Mouse (Mus musculus): Measurements from ENCODE around the gene Dnah10. TPM values are rescaled to one million over a fixed set of nuclear protein-coding genes. Genes with fewer than 3 reads are reported as not detected.
A peak's percentile ranks its signal among the peaks of the same experiment; 100 is the strongest.

The Dnah10 gene
- polyA plus RNA-seq, 1 experiment from 2014 or later = 0.03 TPM

GRCm38 (mm10) chr5:124830331-124830730 is 105.4 kb downstream of the Dnah10 start:
- Histone ChIP-seq H3K4me2 (ENCODE audit: low read depth) (no peak overlapping the region), H3K4me3 (ENCODE audit: low read depth, low read length) (no peak overlapping the region), H3K36me3 (ENCODE audit: control insufficient read depth, insufficient read depth, low read length) (peaks cover 1% of the 10 kb centered on the region; the same call in 1 of the 2 replicates), H3K4me1 (ENCODE audit: control insufficient read depth, insufficient read depth, low read length) (no peaks in the 10 kb centered on the region), H3K27ac (ENCODE audit: low read depth, low read length) (no peak overlapping the region), H3K27me3 (ENCODE audit: control insufficient read depth, insufficient read depth, low read length) (no peaks in the 10 kb centered on the region), H3K9ac (ENCODE audit: low read length) (no peak overlapping the region), H3K9me3 (ENCODE audit: control insufficient read depth, low read length) (no peaks in the 10 kb centered on the region)
- no peak for ATAC-seq (ENCODE audit: insufficient read depth, low FRiP score, low TSS enrichment)
- 93% methylated on average over 12 of the region's 12 CpGs for WGBS
- no peak for DNase-seq (ENCODE audit: low spot score)

GRCm38 (mm10) chr5:124835218-124835617 is 110.3 kb downstream of the Dnah10 start:
- Histone ChIP-seq H3K9ac (ENCODE audit: low read length) (no peak overlapping the region), H3K9me3 (ENCODE audit: control insufficient read depth, low read length) (no peaks in the 10 kb centered on the region), H3K4me3 (ENCODE audit: low read depth, low read length) (no peak overlapping the region), H3K27me3 (ENCODE audit: control insufficient read depth, insufficient read depth, low read length) (no peaks in the 10 kb centered on the region), H3K4me2 (ENCODE audit: low read depth) (no peak overlapping the region), H3K36me3 (ENCODE audit: control insufficient read depth, insufficient read depth, low read length) (peaks cover 2% of the 10 kb centered on the region; the same call in 1 of the 2 replicates), H3K4me1 (ENCODE audit: control insufficient read depth, insufficient read depth, low read length) (no peaks in the 10 kb centered on the region), H3K27ac (ENCODE audit: low read depth, low read length) (no peak overlapping the region)
- DNase-seq (ENCODE audit: low spot score) = no peak
- ATAC-seq (ENCODE audit: insufficient read depth, low FRiP score, low TSS enrichment) = no peak
- 96% methylated on average over 15 of the region's 15 CpGs for WGBS

- Histone ChIP-seq H3K27me3 (ENCODE audit: control insufficient read depth, insufficient read depth, low read length) (no peaks in the 10 kb centered on the region), H3K4me1 (ENCODE audit: control insufficient read depth, insufficient read depth, low read length) (no peaks in the 10 kb centered on the region), H3K4me3 (ENCODE audit: low read depth, low read length) (no peak overlapping the region), H3K9ac (ENCODE audit: low read length) (no peak overlapping the region), H3K36me3 (ENCODE audit: control insufficient read depth, insufficient read depth, low read length) (peaks cover 2% of the 10 kb centered on the region; the same call in 1 of the 2 replicates), H3K27ac (ENCODE audit: low read depth, low read length) (no peak overlapping the region), H3K4me2 (ENCODE audit: low read depth) (no peak overlapping the region), H3K9me3 (ENCODE audit: control insufficient read depth, low read length) (no peaks in the 10 kb centered on the region)
- DNase-seq (ENCODE audit: low spot score) = no peak
- ATAC-seq (ENCODE audit: insufficient read depth, low FRiP score, low TSS enrichment) = no peak
- WGBS = 94% methylated on average over 10 of the region's 10 CpGs
Measured at GRCm38 (mm10) chr5:124836075-124836474, 111.2 kb downstream of the Dnah10 start.

GRCm38 (mm10) chr5:124836621-124837020 is 111.7 kb downstream of the Dnah10 start:
- H3K27ac ChIP-seq (ENCODE audit: low read depth, low read length) = no peak overlapping the region
- H3K27me3 ChIP-seq (ENCODE audit: control insufficient read depth, insufficient read depth, low read length) = no peaks in the 10 kb centered on the region
- DNase-seq (ENCODE audit: low spot score) (no peak), ATAC-seq (ENCODE audit: insufficient read depth, low FRiP score, low TSS enrichment) (no peak)
- H3K36me3 ChIP-seq (ENCODE audit: control insufficient read depth, insufficient read depth, low read length) = peaks cover 2% of the 10 kb centered on the region; the same call in 1 of the 2 replicates
- no peak overlapping the region for H3K4me2 ChIP-seq (ENCODE audit: low read depth)
- no peak overlapping the region for H3K9ac ChIP-seq (ENCODE audit: low read length)
- no peaks in the 10 kb centered on the region for H3K4me1 ChIP-seq (ENCODE audit: control insufficient read depth, insufficient read depth, low read length)
- WGBS = 72% methylated on average over 4 of the region's 4 CpGs
- no peaks in the 10 kb centered on the region for H3K9me3 ChIP-seq (ENCODE audit: control insufficient read depth, low read length)
- H3K4me3 ChIP-seq (ENCODE audit: low read depth, low read length) = no peak overlapping the region

DNA sequence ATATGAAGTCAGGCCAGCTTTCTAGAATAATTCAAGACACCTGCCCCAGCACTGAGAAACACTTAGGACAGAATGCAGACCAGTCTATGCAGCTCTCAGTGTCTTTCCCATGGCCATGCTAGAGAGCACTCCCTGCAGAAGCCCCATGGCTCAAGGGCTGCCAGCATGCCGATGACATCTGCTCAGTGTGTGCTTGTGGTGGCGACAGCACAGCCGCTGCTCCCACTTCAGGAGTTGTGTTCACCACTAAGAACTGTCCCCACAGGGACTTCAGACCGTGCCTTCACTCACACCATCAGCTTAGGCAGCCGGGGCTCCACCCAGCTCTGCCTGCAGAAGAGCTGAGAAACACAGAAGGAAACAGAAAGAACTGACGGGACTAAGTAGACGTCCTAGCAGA is 115.3 kb downstream of the Dnah10 start:
- Histone ChIP-seq H3K4me3 (ENCODE audit: low read depth, low read length) (no peak overlapping the region), H3K36me3 (ENCODE audit: control insufficient read depth, insufficient read depth, low read length) (peaks cover 2% of the 10 kb centered on the region; the same call in 1 of the 2 replicates), H3K4me2 (ENCODE audit: low read depth) (no peak overlapping the region), H3K9ac (ENCODE audit: low read length) (no peak overlapping the region), H3K4me1 (ENCODE audit: control insufficient read depth, insufficient read depth, low read length) (no peaks in the 10 kb centered on the region), H3K27ac (ENCODE audit: low read depth, low read length) (no peak overlapping the region), H3K27me3 (ENCODE audit: control insufficient read depth, insufficient read depth, low read length) (no peaks in the 10 kb centered on the region), H3K9me3 (ENCODE audit: control insufficient read depth, low read length) (no peaks in the 10 kb centered on the region)
- 83% methylated on average over 7 of the region's 7 CpGs for WGBS
- ATAC-seq (ENCODE audit: insufficient read depth, low FRiP score, low TSS enrichment) (no peak), DNase-seq (ENCODE audit: low spot score) (no peak)

DNA sequence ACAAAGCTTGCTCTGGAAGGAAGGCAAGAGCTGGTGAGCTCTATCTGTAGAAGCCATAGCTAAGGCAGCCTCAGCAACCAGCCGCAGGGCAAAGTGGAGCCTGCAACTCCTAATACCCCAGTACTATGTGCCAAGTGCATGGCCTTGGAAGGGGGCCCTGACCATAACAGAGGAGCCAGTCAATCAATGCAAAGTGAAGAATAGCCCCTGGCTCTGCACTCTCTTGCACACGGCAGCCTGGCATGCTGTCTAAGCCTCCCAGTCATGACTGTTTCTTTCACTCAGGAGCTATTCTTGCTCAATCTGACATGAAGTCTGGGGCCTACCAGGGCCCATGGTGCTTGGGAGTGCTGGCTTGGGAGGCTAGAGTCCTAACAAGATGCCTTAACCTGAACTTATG is 115.8 kb downstream of the Dnah10 start:
- Histone ChIP-seq H3K4me2 (ENCODE audit: low read depth) (no peak overlapping the region), H3K4me1 (ENCODE audit: control insufficient read depth, insufficient read depth, low read length) (no peaks in the 10 kb centered on the region), H3K27ac (ENCODE audit: low read depth, low read length) (no peak overlapping the region), H3K27me3 (ENCODE audit: control insufficient read depth, insufficient read depth, low read length) (no peaks in the 10 kb centered on the region), H3K9me3 (ENCODE audit: control insufficient read depth, low read length) (no peaks in the 10 kb centered on the region), H3K9ac (ENCODE audit: low read length) (no peak overlapping the region), H3K36me3 (ENCODE audit: control insufficient read depth, insufficient read depth, low read length) (no peaks in the 10 kb centered on the region), H3K4me3 (ENCODE audit: low read depth, low read length) (no peak overlapping the region)
- no peak for ATAC-seq (ENCODE audit: insufficient read depth, low FRiP score, low TSS enrichment)
- DNase-seq (ENCODE audit: low spot score) = no peak
- WGBS = 89% methylated on average over 2 of the region's 2 CpGs

DNA sequence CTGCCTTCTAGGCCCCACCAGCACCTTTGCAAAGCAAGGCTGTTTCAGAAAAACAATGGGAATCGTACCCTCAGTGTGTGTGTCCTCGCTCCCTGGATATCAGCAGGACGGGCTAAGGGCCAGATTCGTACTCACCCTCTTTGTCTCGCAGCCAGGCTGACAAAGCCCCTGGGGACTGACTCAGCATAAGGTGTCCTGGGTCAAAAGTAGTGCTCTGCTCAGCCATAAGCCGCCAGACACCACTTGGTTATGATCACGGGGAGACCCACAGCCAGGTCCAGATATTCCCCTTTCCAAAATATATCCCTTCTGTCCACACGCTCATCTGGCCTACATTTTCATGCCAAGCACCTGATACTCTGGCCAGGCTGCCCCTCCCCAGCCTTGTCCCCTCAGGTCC is 118.5 kb downstream of the Dnah10 start:
- Histone ChIP-seq H3K4me2 (ENCODE audit: low read depth) (no peak overlapping the region), H3K36me3 (ENCODE audit: control insufficient read depth, insufficient read depth, low read length) (no peaks in the 10 kb centered on the region), H3K4me1 (ENCODE audit: control insufficient read depth, insufficient read depth, low read length) (no peaks in the 10 kb centered on the region), H3K4me3 (ENCODE audit: low read depth, low read length) (no peak overlapping the region), H3K9me3 (ENCODE audit: control insufficient read depth, low read length) (no peaks in the 10 kb centered on the region), H3K27ac (ENCODE audit: low read depth, low read length) (peak overlapping the region; percentile 3; the same call in 1 of the 2 replicates), H3K27me3 (ENCODE audit: control insufficient read depth, insufficient read depth, low read length) (no peaks in the 10 kb centered on the region), H3K9ac (ENCODE audit: low read length) (no peak overlapping the region)
- WGBS = 85% methylated on average over 8 of the region's 8 CpGs
- DNase-seq (ENCODE audit: low spot score) = no peak
- no peak for ATAC-seq (ENCODE audit: insufficient read depth, low FRiP score, low TSS enrichment)

- Histone ChIP-seq H3K27me3 (ENCODE audit: control insufficient read depth, insufficient read depth, low read length) (no peaks in the 10 kb centered on the region), H3K27ac (ENCODE audit: low read depth, low read length) (no peak overlapping the region), H3K9me3 (ENCODE audit: control insufficient read depth, low read length) (no peaks in the 10 kb centered on the region), H3K4me2 (ENCODE audit: low read depth) (no peak overlapping the region), H3K4me3 (ENCODE audit: low read depth, low read length) (no peak overlapping the region), H3K9ac (ENCODE audit: low read length) (no peak overlapping the region), H3K36me3 (ENCODE audit: control insufficient read depth, insufficient read depth, low read length) (no peaks in the 10 kb centered on the region), H3K4me1 (ENCODE audit: control insufficient read depth, insufficient read depth, low read length) (no peaks in the 10 kb centered on the region)
- ATAC-seq (ENCODE audit: insufficient read depth, low FRiP score, low TSS enrichment) (no peak), DNase-seq (ENCODE audit: low spot score) (no peak)
- WGBS = 79% methylated on average over 4 of the region's 4 CpGs
Measured at GRCm38 (mm10) chr5:124844929-124845328, 120.0 kb downstream of the Dnah10 start.

- no peak overlapping the region for H3K4me2 ChIP-seq (ENCODE audit: low read depth)
- no peak overlapping the region for H3K4me3 ChIP-seq (ENCODE audit: low read depth, low read length)
- H3K9me3 ChIP-seq (ENCODE audit: control insufficient read depth, low read length) = no peaks in the 10 kb centered on the region
- H3K9ac ChIP-seq (ENCODE audit: low read length) = no peak overlapping the region
- no peak overlapping the region for H3K27ac ChIP-seq (ENCODE audit: low read depth, low read length)
- H3K36me3 ChIP-seq (ENCODE audit: control insufficient read depth, insufficient read depth, low read length) = no peaks in the 10 kb centered on the region
- H3K27me3 ChIP-seq (ENCODE audit: control insufficient read depth, insufficient read depth, low read length) = no peaks in the 10 kb centered on the region
- 74% methylated on average over 1 of the region's 1 CpGs for WGBS
- H3K4me1 ChIP-seq (ENCODE audit: control insufficient read depth, insufficient read depth, low read length) = no peaks in the 10 kb centered on the region
- DNase-seq (ENCODE audit: low spot score) (no peak), ATAC-seq (ENCODE audit: insufficient read depth, low FRiP score, low TSS enrichment) (no peak)
Measured at GRCm38 (mm10) chr5:124847014-124847413, 122.1 kb downstream of the Dnah10 start.
